Mouse (Mus musculus) midbrain, embryonic 12.5 days (tissue): ENCODE measurements around the gene Fgd6. TPM values are rescaled to one million over a fixed set of nuclear protein-coding genes. Genes with fewer than 3 reads are reported as not detected.
A peak's percentile ranks its signal among the peaks of the same experiment; 100 is the strongest.

ENCODE experiments used
- ATAC-seq: fragments of 200-750 bp; cut with Nextera tagmentation; 2 replicates; pipeline ENCODE4 v1.8.0; 2017; ENCODE audit warnings: low read depth, moderate TSS enrichment, moderate library complexity; ENCODE audit not compliant: low FRiP score
- H3K27ac ChIP-seq: fragments of 300-500 bp; sonication (generic); replicated peaks from 2 replicates; pipeline ENCODE4 v1.5.1; 2016; ENCODE audit warnings: mild to moderate bottlenecking
- H3K27me3 ChIP-seq: fragments of 300-500 bp; sonication (generic); 2 replicates; pipeline ENCODE4 v1.6.1; 2016; ENCODE audit warnings: mild to moderate bottlenecking
- H3K36me3 ChIP-seq: fragments of 300-500 bp; sonication (generic); 2 replicates; pipeline ENCODE4 v1.6.1; 2016
- H3K4me1 ChIP-seq: fragments of 300-500 bp; sonication (generic); 2 replicates; pipeline ENCODE4 v1.6.1; 2016
- H3K4me2 ChIP-seq: fragments of 300-500 bp; sonication (generic); replicated peaks from 2 replicates; pipeline ENCODE4 v1.6.1; 2016; ENCODE audit warnings: mild to moderate bottlenecking, moderate library complexity
- H3K4me3 ChIP-seq: fragments of 300-500 bp; sonication (generic); 2 replicates; pipeline ENCODE4 v1.5.1; 2016; ENCODE audit warnings: mild to moderate bottlenecking
- H3K9ac ChIP-seq: fragments of 300-500 bp; sonication (generic); replicated peaks from 2 replicates; pipeline ENCODE4 v1.6.1; 2016; ENCODE audit warnings: mild to moderate bottlenecking, moderate library complexity
- H3K9me3 ChIP-seq: fragments of 300-500 bp; sonication (generic); 2 replicates; pipeline ENCODE4 v1.6.1; 2016; ENCODE audit warnings: mild to moderate bottlenecking
- WGBS: fragments of 180-500 bp; shearing (Covaris S2); methylation state at CpG from one replicate; pipeline ENCODE4 v1.1.7; 2016; 5-methylcytosine and 5-hydroxymethylcytosine counted together
- polyA plus RNA-seq: library from polyadenylated mRNA; unstranded; fragments of >200 nt; fragmentation: Nextera tagmentation; extraction: Ambion mirVana; gene quantifications from 2 replicates; pipeline ENCODE4 v1.2.1, GENCODE M21; 2016

Fgd6 gene
- polyA plus RNA-seq, 1 experiment from 2014 or later, result 4.9 TPM

- ATAC-seq, result no peak
Measured at GRCm38 (mm10) chr10:94123581-94123980, 87.8 kb downstream of the Fgd6 start.

DNA sequence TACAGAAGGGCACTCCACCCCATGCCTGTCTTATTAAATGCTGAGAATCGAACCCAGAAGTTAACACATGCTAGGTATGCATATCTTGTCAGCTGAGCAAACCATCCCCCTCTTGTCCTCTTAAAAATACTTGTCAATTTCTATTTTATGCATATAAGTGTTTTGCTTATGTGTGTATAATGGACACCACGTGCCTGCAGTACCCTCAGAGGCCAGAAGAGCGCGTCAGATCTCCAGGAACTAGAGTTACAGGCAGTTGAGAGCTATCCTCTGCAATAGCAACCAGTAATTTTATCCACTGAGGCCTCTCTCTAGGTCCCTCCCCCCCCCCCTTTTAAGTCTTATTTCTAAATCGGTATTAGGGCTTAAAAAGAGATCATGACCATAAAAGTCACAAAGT, 88.6 kb downstream of the Fgd6 start:
- no peak overlapping the region for H3K4me3 ChIP-seq
- H3K4me2 ChIP-seq, result no peak overlapping the region
- 71% methylated on average over 5 of the region's 5 CpGs for WGBS
- H3K36me3 ChIP-seq, result peaks cover 27% of the 10 kb centered on the region; the same call in 1 of the 2 replicates
- no peak overlapping the region for H3K27ac ChIP-seq
- no peak for ATAC-seq
- no peaks in the 10 kb centered on the region for H3K9me3 ChIP-seq
- H3K9ac ChIP-seq, result no peak overlapping the region
- no peaks in the 10 kb centered on the region for H3K27me3 ChIP-seq
- peaks cover 7% of the 10 kb centered on the region for H3K4me1 ChIP-seq

More at GRCm38 (mm10) chr10:94123581-94123980, 87.8 kb downstream of the Fgd6 start:
- H3K27me3 ChIP-seq, result no peaks in the 10 kb centered on the region
- no peak overlapping the region for H3K4me2 ChIP-seq
- H3K4me3 ChIP-seq, result no peak overlapping the region
- H3K27ac ChIP-seq, result no peak overlapping the region
- no peaks in the 10 kb centered on the region for H3K4me1 ChIP-seq
- H3K36me3 ChIP-seq, result peaks cover 27% of the 10 kb centered on the region; the same call in 1 of the 2 replicates
- no peaks in the 10 kb centered on the region for H3K9me3 ChIP-seq
- WGBS, result 82% methylated on average over 5 of the region's 5 CpGs
- no peak overlapping the region for H3K9ac ChIP-seq

DNA sequence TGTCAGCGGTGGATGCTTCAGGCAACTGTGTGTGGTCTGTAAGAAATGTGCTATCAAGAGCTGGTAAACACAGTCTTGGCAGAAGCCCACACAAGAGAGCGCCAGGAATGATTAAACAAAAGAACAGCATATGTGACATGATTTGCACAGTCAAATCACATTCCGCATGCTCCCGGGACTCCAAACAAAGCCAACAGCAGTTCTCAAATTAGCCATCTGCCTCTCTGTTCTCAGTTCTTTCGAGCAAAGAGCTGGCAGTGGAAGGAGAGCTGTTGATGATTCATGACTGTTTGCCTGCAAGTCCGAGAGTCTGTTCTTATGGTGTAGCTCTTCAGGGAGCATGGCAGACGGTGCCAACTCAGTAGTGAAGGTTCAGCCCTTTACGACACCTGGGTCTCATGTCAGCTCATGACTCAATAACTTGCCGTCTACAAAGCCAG, 93.9 kb downstream of the Fgd6 start:
- WGBS, result 52% methylated on average over 9 of the region's 9 CpGs
- H3K27ac ChIP-seq, result peak overlapping the region; percentile 71
- H3K4me3 ChIP-seq, result no peak overlapping the region
- no peak overlapping the region for H3K9ac ChIP-seq
- no peaks in the 10 kb centered on the region for H3K27me3 ChIP-seq
- ATAC-seq, result peak; percentile 76
- H3K4me1 ChIP-seq, result peaks cover 13% of the 10 kb centered on the region
- H3K9me3 ChIP-seq, result no peaks in the 10 kb centered on the region
- H3K36me3 ChIP-seq, result peaks cover 4% of the 10 kb centered on the region; the same call in 1 of the 2 replicates
- H3K4me2 ChIP-seq, result no peak overlapping the region

- Histone ChIP-seq H3K9ac (no peak overlapping the region), H3K4me3 (no peak overlapping the region), H3K36me3 (no peaks in the 10 kb centered on the region), H3K27me3 (no peaks in the 10 kb centered on the region), H3K27ac (no peak overlapping the region), H3K4me1 (peaks cover 13% of the 10 kb centered on the region), H3K9me3 (no peaks in the 10 kb centered on the region), H3K4me2 (no peak overlapping the region)
- no peak for ATAC-seq
- 84% methylated on average over 8 of the region's 8 CpGs for WGBS
Measured at GRCm38 (mm10) chr10:94133081-94133480, 97.3 kb downstream of the Fgd6 start.

- H3K9me3 ChIP-seq, result no peaks in the 10 kb centered on the region
- H3K4me2 ChIP-seq, result no peak overlapping the region
- H3K27ac ChIP-seq, result no peak overlapping the region
- peaks cover 13% of the 10 kb centered on the region for H3K4me1 ChIP-seq
- H3K27me3 ChIP-seq, result no peaks in the 10 kb centered on the region
- no peak for ATAC-seq
- H3K9ac ChIP-seq, result no peak overlapping the region
- H3K36me3 ChIP-seq, result no peaks in the 10 kb centered on the region
- no peak overlapping the region for H3K4me3 ChIP-seq
- 92% methylated on average over 7 of the region's 7 CpGs for WGBS
Measured at GRCm38 (mm10) chr10:94133674-94134073, 97.9 kb downstream of the Fgd6 start.

GRCm38 (mm10) chr10:94134535-94135390, 99.0 kb downstream of the Fgd6 start:
- WGBS, result 85% methylated on average over 12 of the region's 12 CpGs
- Histone ChIP-seq H3K9me3 (no peaks in the 10 kb centered on the region), H3K9ac (no peak overlapping the region), H3K27me3 (no peaks in the 10 kb centered on the region), H3K4me3 (no peak overlapping the region), H3K36me3 (0 out of 2 replicates have a peak, but pooled peaks cover 1% of the 10 kb centered on the region), H3K4me2 (no peak overlapping the region), H3K27ac (no peak overlapping the region), H3K4me1 (0 out of 2 replicates have a peak, but pooled peaks cover 2% of the 10 kb centered on the region)
- no peak for ATAC-seq

GRCm38 (mm10) chr10:94138890-94139482, 103.2 kb downstream of the Fgd6 start:
- H3K36me3 ChIP-seq, result peaks cover 9% of the 10 kb centered on the region; the same call in 1 of the 2 replicates
- 92% methylated on average over 10 of the region's 10 CpGs for WGBS
- no peak for ATAC-seq

DNA sequence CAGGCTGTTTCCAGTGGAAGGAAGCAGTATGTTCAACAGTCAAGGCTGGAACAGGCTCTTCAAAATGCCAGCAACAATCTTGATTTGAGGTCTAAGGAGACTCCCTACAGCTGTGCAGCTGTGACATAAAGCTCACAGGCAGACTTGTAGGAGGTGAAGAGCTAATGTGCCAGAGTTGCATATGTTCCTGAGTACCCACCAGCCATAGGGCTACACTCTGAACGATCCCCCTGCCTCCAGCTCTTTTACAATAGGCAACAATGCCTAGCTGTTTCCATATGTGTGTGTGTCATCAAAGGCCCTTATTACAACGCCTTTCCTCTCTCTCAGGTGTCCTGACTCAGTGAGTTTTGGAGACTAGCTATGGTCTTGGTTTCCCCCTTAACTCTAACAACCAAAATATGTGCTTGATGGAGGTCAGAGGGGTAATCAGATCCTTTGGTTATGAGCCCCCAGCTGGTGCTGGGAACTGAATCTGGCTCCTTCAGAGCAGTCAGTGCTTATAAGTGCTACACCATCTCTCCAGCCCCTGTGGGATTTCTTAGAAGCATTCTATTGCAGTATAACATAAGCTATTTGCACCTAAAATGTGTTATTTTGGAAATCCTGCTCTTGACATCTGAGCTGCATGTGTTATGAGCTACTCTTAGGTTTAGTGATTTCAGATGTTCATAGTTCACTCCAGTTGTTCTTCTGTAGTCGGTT, 104.6 kb downstream of the Fgd6 start:
- no peak overlapping the region for H3K4me3 ChIP-seq
- H3K27me3 ChIP-seq, result no peaks in the 10 kb centered on the region
- H3K4me1 ChIP-seq, result no peaks in the 10 kb centered on the region
- ATAC-seq, result no peak
- H3K9ac ChIP-seq, result no peak overlapping the region
- peaks cover 9% of the 10 kb centered on the region; the same call in 1 of the 2 replicates for H3K36me3 ChIP-seq
- no peak overlapping the region for H3K4me2 ChIP-seq
- no peaks in the 10 kb centered on the region for H3K9me3 ChIP-seq
- WGBS, result 83% methylated on average over 3 of the region's 3 CpGs
- no peak overlapping the region for H3K27ac ChIP-seq

More at GRCm38 (mm10) chr10:94138890-94139482, 103.2 kb downstream of the Fgd6 start:
- H3K27ac ChIP-seq, result no peak overlapping the region
- no peaks in the 10 kb centered on the region for H3K27me3 ChIP-seq
- H3K9ac ChIP-seq, result no peak overlapping the region
- H3K9me3 ChIP-seq, result no peaks in the 10 kb centered on the region
- no peaks in the 10 kb centered on the region for H3K4me1 ChIP-seq
- H3K4me3 ChIP-seq, result no peak overlapping the region
- no peak overlapping the region for H3K4me2 ChIP-seq

DNA sequence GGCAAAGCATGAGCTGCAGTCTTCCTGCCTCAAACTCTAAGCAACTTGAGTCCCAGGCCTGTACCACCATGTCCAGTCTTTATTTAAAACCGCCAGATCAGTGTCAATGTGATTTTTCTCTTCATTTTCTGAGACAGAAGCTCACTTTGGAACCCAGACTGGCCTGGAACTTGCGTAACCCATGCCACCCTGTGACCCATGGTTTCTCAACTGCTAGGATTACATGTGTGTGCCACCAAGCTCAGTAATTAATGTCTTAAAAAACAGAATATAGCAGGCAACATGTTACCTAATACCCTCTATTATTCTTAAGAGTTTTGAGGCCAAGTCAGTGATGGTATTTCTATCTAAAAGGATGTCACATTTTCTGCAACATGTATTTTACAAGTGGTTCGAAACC, 106.6 kb downstream of the Fgd6 start:
- H3K9ac ChIP-seq, result no peak overlapping the region
- 0 out of 2 replicates have a peak, but pooled peaks cover 4% of the 10 kb centered on the region for H3K4me1 ChIP-seq
- H3K4me3 ChIP-seq, result no peak overlapping the region
- no peak overlapping the region for H3K27ac ChIP-seq
- WGBS, result 92% methylated on average over 3 of the region's 3 CpGs
- no peak overlapping the region for H3K4me2 ChIP-seq
- H3K36me3 ChIP-seq, result peaks cover 9% of the 10 kb centered on the region; the same call in 1 of the 2 replicates
- ATAC-seq, result no peak
- H3K27me3 ChIP-seq, result no peaks in the 10 kb centered on the region
- H3K9me3 ChIP-seq, result no peaks in the 10 kb centered on the region

DNA sequence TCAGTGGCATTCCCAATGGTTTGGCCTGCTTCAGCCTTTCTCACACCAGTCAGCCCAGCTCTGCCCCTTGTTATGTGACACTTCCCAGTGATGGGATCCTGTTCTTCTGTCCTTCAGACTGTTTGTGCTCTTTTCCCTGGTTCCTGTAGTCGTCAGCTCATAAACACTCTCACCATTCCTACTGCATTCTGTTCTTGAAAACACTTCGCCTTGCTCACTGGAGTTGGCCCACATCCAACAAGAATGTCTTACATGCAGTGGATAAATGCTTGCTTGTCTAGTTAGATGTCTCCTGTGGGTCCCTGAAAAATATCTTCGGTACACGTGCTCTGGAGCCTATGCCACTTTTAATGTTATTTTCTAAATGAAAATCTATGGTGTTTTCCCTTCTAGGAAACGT, 108.8 kb downstream of the Fgd6 start:
- Histone ChIP-seq H3K27ac (no peak overlapping the region), H3K4me1 (peaks cover 16% of the 10 kb centered on the region), H3K4me2 (no peak overlapping the region), H3K9me3 (no peaks in the 10 kb centered on the region), H3K9ac (no peak overlapping the region), H3K36me3 (peaks cover 9% of the 10 kb centered on the region; the same call in 1 of the 2 replicates), H3K27me3 (no peaks in the 10 kb centered on the region), H3K4me3 (no peak overlapping the region)
- WGBS, result 87% methylated on average over 5 of the region's 5 CpGs
- no peak for ATAC-seq

DNA sequence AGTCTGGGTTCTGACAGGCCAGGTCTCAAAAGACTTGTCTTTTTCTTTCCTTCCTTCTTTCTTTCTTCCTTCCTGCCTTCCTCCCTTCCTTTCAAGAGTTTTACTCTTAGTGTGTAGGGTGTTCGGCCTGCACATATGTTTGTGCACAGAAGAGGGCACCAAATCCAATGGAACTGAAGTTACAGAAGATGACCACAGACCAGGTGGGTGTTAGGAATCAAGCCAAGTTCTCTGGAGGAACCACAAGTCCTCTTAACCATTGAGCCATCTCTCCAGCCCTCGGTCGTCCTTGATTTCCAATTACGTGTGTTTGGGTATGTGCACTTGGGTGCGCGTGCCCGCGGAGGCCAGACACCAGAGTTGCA, 111.6 kb downstream of the Fgd6 start:
- H3K4me1 ChIP-seq, result peaks cover 21% of the 10 kb centered on the region
- 18% methylated on average over 8 of the region's 8 CpGs for whole genome bisulfite sequencing
- peak overlapping the region; percentile 92 for H3K4me3 ChIP-seq
- no peaks in the 10 kb centered on the region for H3K9me3 ChIP-seq
- no peaks in the 10 kb centered on the region for H3K36me3 ChIP-seq
- no peak overlapping the region for H3K27ac ChIP-seq
- no peaks in the 10 kb centered on the region for H3K27me3 ChIP-seq
- H3K4me2 ChIP-seq, result peak overlapping the region; percentile 68
- peak overlapping the region; percentile 95 for H3K9ac ChIP-seq
- no peak for ATAC-seq
